Mouse (Mus musculus) heart, postnatal 14 days (tissue): Measurements from ENCODE around the gene Nrl. TPM values are rescaled to one million over a fixed set of nuclear protein-coding genes. Genes with fewer than 3 reads are reported as not detected.

Experiments used
- DNase-seq, 2 experiments: peaks; one replicate each; pipeline ENCODE4 v3.0.0; 2021 to 2022
- intact Hi-C: fragments of 180-260 bp; cut with DNase I; formaldehyde crosslinking; loops from one replicate; pipeline ENCODE4 v1.15.1; 2025
- total RNA-seq, 2 experiments: library from RNA; stranded (reverse); gene quantifications; 2 replicates each; pipeline ENCODE4 v1.2.3; 2021

The Nrl gene
- total RNA-seq, 2 experiments from 2014 or later: not detected

DNA sequence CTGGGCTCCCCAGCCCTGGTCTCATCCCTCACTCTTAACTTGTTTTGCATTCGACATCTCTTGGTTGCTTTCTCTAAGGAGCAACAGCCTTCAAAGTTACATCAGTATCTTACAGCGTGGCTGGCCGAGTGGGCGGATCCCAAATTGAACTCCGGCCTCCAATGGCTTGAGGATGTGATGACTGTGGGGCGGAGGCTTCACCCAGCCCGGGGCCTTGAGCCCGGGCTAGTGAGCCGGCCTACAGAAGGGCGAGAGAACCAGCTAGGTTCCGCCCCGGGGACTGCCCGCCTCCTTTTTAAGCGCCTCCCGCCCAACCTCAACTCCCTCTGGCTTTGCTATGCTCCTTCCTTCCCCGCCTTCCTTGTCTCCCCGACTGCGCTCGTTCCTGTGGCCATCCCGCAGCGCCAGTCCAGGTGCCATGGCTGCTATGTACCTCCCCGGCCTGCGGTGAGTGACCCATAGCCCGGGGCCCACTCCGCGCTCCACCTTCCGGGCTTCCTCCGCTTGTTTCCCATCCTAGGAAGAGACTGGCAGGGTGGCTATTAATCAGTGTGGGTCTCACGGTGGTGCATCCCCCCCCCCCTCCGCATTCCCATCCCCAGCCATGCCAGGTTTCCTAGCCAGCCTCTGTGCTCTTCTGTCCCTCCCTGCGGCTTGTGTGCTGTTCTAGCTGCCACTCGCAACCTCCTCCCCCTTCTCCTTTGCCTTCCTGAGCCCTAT, 15.4 kb upstream of the Nrl start, which contains the start of gene Pck2:
Pck2 (plus strand) TSS at position 200 of the 720 bp plus-strand sequence.
- peak; percentile 86 to 88 for DNase-seq
- intact Hi-C loops: loop anchor here (2.0 kb wide), 1 partner anchor 17 kb away; no protein-coding TSS in a partner anchor

DNA sequence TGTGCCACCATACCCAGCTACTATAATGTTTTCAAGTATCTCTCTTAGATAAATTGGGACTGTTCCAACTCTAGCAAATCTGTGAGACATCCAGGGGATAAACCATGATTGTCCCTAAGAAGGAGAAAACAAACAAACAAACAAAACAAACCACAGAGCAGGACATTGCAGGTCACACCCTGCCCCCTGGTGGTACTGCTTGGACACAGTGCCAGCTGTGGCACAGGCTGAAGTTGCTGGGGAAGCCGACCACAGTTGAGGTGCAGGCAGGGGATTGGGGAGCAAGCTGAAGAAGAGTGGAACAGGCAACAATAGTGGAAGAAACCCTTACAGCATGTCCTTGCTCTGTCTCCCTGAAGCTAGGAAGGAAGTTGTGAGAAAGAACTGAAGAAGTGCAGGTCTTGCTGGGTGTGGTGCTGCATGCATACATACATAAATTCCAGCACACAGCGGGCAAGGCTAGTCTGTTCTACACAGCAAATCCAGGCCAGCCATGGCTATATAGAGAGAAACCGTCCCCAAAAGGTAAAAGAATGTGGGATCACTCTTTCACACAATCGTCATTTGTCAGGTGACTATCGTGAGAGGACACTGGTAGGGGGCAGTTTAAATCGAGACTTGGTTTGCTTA, 11.4 kb upstream of the Nrl start:
- intact Hi-C loops: loop anchor here (1.0 to 10.0 kb wide), 3 partner anchors 40 to 421 kb away; partner anchors contain the start of gene Jph4
- peak; percentile 46 to 65 for DNase-seq

DNA sequence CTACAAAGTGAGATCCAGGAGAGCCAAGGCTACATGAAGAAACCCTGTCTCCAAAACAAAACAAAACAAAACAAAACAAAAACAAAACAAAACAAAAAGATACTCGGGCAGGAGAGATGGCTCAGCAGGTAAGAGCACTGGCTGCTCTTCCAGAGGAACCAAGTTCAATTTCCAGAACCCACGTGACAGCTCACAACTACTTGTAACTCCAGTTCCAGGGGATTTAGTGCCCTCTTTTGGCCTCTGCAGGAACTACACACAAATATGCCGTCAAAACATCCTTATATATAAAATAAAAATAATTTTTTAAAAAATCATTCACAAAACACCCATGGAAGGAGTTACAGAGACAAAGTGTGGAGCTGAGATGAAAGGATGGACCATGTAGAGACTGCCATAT, 3.2 kb upstream of the Nrl start:
- peak in 1 of 2 experiments; percentile 31 for DNase-seq
- intact Hi-C loops: loop anchor here (2.0 kb wide), 1 partner anchor 31 kb away; no protein-coding TSS in a partner anchor

DNA sequence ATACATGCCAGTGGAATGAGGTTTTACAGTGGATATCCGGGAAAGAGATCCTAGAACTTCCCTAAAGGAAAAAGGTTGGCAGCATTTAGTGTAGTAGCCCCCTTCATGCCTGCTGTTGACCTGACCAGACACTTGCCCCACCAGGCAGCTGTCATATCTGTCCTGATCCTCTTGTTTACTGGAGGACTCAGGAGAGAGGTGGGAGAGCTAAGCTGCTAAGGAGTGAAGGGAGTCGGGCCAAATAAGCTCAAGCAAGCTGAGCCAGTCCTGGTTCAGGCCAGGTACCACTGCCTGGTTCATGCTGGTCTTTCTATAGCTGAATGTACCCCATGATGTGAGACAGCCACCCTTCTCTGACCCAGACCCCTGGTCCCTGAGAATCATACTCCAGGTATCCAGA, 1.9 kb upstream of the Nrl start:
- DNase-seq: no peak
- intact Hi-C loops: no loop called here

DNA sequence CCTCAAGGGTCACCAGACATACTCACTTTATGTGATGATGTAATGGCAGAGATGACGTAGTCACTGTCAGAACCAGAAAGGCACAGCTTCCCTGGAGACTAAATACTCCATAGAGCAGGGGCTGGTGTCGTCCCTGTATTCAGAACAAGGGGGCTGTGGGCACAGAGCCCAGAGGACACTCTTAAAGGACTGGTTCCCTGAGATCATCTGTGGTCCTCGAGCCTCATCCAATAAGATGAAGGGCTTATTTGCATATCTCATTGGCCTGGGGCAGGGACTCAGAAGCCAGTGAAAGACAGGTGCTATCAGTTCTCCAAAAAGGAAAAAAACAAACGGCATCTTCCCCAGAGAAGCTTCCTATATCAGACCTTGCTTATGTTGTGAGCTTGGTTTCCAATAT, 719 bp downstream of the Nrl start:
- intact Hi-C loops: no loop called here
- DNase-seq: no peak

DNA sequence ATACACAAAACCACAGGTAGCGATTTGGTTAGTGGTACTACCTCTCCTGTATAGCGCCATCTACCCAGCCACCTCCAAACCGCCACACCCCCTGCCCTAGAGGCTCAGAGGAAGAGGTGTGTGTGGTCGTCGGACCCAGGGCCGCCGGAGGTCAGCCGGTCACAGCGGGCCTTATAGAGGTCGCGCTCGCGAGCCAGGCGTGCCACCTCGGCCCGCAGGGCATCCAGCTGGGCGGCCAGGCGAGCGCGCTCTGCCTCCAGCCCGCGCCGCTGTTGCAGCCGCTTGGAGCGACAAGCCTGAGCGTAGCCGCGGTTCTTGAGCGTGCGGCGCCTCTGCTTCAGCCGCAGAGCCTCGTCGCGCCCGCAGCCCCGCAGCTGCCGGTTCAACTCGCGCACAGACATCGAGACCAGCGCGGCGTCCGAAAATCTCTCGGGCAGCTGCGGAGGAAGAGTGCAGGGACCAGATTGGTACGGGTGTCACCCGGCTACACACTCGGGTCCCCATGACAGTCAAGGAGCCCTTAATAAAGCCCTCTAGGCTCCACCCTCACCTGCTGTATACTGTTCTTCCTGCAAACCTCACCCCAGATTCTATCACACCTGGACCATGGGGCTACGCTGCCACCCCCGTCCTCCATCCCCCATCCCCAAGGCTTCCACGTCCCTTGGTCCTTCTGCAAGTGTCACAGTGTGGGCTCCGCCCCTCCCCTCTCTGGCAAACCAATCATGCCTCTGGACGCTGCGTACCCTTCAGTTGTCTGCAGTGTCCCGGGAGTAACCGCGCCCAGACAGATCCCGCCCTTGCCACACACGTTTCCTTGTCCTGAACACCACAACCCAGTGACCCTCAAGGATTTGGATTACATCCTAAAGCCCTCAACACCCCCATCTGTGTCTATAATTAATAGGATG, 4.1 kb downstream of the Nrl start:
- intact Hi-C loops: no loop called here
- DNase-seq: peak in 1 of 2 experiments; percentile 41

DNA sequence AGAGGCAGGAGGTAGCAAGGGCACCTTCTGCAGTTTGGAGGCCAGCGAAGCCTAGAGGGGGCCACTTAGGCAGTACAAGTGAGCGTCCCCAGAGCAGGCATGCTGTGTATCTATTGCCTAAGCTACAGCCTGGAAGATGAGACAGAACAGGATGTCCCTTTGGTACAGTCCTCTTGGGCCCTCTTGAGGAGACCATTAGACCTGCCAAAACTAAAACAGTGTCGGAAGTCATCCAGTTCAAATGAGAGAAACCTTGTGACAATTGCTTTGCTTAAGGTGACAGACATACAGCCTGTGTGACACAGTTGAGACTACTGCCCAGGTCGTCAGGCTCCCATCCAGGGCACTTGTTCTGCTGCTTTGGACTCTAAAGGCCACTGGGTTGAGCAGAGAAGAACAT, 5.2 kb downstream of the Nrl start:
- intact Hi-C loops: no loop called here

DNA sequence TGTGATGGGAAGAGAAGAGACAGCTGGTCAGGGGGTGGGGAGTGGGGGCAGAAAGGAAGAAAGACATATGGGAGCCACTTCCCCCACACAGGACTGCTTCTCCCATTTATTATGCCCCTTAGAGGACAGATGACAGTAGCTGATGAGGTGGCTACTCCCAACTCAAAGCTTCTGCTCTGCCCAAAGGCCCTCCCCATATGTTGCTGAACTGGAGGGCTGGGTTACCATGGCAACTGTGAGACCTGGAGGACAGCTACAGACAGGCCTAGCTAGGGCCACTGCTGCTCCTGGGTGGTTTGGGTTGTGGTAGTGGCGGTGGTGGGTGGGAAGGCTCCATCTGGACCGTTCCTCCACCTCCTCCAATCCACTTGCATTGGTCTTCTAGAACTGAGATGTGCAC, 5.9 kb downstream of the Nrl start:
- intact Hi-C loops: no loop called here
- no peak for DNase-seq

More for the DNA sequence above, 5.2 kb downstream of the Nrl start:
- no peak for DNase-seq

DNA sequence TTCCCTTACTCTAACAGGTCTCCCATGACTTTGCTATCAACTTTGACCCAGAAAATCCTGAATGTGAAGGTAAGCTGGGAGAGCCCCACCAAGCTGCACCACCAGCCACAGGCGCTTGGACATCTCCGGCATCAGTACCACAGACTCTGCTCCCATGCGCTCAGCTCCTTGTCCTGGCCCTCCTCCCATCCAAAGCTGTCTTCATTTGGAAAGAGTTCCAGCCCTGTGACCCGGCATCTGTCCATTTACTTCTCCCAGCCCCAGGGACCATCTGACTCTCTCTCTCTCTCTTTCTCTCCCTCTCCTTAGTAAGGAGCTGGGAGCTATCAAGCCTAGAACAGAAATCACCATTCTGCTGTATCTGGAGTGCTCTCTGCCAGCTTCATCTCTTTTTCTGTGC, 8.9 kb downstream of the Nrl start:
- intact Hi-C loops: no loop called here
- no peak for DNase-seq

DNA sequence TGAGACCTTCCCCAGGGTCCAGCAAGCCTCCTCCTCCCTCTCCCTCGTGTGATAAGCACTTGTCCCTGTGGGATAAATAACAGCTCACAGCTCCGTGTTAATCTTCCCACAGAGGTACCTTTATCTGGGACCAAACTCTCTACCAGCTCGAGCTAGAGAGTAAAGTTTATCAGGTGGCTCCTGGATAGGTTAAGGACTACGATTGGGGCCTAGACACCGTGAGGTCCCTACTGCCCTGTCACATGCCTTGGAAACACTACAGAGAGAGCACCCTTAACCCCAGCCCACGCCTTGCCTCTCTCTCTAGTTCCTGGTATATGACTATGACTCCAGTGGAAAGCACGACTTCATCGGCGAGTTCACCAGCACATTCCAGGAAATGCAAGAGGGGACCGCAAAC, 10.9 kb downstream of the Nrl start:
- intact Hi-C loops: no loop called here
- no peak for DNase-seq

DNA sequence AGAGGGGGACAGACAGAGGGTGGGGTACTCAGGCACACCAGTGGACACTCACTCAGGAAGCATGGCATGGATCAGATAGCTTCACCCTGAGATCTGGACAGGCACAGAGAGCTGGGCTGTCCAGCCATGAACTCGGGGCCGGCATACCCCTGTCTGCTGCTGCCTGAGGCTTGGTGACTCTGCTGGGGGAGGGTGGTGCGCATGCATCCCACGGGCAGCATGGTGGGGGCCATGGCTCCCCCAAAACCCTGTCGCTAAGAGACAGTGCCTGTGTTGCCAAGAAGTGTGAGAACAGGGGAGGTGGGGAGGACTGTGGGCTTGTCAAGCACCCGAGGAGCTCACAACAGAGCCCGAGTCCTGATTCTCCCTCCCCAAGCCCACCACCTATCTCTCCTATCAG, 13.7 kb downstream of the Nrl start:
- intact Hi-C loops: no loop called here
- DNase-seq: no peak

DNA sequence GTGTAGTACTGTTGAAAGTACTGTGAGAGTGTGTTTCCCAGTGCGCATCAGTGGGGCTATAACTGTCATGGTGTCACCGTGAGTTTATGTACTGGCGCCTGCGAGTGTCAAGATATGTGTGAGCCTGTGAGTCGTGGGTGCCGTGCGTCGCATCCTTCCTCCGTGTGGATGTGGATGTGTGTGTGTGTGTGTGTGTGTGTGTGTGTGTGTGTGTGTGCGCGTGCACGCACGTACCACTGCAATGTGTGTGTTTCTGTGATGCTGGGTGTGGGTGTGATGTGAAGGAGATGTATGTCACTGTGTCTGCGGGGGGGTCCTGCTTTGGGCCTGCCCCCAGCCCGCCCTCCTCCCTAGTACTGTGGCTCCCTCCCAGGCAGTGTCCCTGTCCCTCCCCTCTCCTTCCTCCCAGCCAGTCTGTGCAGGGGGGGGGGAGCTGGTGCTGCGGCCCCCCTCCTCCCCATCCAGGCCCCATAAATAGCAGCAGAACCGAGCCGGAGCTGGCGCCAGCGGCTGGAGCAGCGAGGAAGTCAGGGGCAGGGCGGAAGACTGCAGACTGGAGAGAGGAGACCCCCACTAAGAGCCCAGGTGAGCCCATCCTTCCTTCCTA, 14.6 kb downstream of the Nrl start, which contains the start of gene Cpne6:
Cpne6 (plus strand) TSS at position 321 of the 607 bp plus-strand sequence.
- DNase-seq: no peak
- intact Hi-C loops: no loop called here

DNA sequence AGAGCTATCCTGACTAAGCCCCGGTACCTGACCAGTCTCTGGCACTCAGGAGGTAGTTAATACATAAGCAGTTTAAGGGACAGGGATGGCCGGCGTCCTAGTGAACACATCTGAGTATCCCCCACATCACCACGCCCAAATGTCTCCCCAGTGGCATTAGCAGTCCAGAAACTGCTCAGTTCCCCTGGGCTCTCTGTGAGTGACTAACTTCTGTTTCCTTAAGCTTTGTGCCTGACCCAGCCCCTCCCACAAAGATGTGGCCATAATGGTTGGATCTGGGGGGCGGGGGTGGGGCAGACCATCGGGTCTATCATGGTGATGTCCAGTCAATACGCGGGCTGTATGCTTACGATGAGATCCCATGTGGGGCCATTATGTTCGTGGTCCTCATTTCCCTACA, 15.2 kb downstream of the Nrl start:
- no peak for DNase-seq
- intact Hi-C loops: no loop called here

DNA sequence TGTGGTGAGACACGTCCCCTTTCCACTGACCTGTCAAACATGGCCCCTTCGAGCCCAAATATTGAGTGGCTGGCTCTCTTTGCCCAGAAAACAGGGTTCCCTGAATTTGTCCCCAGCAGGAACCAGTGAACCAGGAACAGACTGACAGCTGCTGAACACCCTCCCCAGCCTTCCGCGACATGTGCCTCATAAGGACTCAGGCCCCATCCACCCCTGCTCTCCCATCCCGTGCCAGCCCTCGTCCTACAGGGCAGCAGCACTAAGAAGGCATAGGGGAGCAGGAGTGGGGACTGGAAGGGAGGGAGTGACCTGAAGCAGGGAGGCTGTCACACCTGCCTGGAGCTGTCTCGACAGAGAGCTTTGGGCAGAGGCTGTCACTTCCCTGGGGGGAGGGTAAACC, 17.0 kb downstream of the Nrl start:
- DNase-seq: no peak
- intact Hi-C loops: no loop called here

DNA sequence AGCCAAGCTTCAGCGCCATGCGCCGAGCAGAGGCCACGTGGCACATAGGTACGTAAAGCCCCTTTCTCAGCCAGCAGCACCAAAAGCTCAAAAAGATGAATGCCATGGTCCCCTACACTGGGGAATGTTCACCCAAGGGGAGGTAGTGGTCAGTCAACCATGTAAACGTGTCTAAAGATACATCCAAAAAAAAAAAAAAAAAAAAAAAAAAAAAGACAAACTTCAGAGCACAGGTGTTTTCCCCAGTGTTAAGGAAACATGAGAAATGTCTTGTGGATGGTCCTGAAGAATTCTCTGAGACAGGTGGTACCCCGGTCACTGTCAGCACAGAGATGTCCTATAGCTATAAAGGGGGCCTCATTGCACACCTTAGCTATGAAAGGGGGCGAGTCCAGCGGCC, 19.2 kb downstream of the Nrl start:
- intact Hi-C loops: no loop called here
- DNase-seq: no peak

DNA sequence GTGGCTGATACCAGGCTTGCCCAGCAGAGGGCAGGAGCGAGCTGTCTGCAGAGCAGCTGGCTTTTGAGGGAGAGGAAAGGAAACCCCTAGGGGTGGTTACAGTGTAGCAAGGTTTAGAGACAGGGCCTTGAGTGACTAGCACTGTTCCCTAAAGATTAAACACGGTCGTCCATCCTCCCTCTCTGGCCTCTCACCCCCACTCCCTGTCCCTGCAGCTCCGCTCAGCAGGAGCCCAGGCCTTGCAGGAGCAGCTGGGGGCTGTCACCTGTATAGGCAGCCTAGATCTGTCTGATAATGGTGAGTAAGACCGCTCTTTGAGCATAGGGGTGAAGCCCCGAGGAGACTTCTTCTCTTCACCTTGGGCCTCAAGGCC, 27.3 kb downstream of the Nrl start:
- DNase-seq: peak; percentile 90 to 95
- intact Hi-C loops: loop anchor here (2.0 to 10.0 kb wide), 3 partner anchors 31 to 247 kb away; partner anchors contain the start of genes Dhrs1, Irf9 and Nop9

DNA sequence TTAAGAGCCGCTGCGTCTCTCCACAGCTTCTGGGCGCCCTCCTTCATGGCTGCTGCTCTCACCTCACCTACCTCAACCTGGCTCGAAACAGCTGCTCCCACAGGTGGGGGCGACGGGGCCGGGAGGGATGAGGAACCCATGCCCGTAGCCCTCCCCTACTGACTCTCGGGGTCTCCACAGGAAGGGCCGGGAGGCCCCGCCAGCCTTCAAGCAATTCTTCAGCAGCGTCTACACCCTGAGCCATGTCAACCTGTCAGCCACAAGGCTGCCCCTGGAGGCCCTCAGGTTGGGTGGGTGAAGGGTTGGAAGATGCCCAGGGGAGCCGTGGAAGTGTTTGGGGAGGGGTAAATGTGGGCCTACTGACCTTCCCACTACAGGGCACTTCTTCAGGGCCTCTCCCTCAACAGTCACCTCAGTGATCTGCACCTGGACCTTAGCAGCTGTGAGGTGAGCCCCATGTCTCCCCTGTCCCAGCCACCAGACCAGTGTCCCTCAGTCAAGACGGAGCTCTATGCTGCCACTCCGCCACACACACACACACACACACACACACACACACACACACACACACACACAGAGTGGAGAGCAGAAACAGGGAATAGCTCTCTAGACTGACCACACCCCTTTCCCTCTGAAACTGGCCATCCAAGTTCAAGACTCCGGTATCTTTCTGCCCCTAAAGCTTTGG, 27.9 kb downstream of the Nrl start:
- intact Hi-C loops: loop anchor here (1.0 to 10.0 kb wide), 5 partner anchors 32 to 248 kb away; partner anchors contain the start of genes Dhrs1, Irf9 and Nop9
- no peak for DNase-seq

DNA sequence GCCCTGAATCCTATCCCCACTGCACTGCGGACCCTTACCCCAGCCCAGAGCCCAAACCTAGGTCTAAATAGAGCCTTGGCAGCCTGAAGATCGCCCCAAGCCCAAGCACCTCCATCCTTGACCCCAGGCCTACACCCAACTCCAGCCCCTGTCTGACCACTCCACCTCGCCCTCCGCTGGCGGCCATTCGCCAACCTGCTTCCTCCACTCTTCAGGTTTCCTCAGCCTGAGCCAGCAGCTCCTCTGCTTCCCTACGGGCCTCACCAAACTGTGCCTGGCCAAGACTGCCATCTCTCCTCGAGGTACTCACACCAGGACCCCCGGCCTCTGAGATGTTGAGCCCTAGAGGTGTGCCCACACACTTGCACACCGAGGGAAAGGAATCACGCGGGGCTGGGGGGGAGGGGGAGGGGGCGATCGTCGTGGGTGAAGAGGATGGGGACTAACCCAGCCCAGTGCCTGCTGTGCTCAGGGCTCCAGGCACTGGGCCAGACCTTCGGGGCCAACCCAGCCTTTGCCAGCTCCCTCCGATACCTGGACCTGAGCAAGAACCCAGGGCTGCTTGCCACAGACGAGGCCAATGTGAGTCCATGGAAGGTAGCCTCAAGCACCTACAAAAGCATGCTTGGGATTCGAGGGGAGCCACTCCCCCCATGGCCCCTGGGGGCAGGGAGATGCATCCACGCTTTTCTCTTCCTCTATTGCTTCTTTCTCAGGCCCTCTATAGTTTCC, 29.1 kb downstream of the Nrl start:
- no peak for DNase-seq
- intact Hi-C loops: loop anchor here (1.0 to 10.0 kb wide), 5 partner anchors 33 to 249 kb away; partner anchors contain the start of genes Dhrs1, Irf9 and Nop9

DNA sequence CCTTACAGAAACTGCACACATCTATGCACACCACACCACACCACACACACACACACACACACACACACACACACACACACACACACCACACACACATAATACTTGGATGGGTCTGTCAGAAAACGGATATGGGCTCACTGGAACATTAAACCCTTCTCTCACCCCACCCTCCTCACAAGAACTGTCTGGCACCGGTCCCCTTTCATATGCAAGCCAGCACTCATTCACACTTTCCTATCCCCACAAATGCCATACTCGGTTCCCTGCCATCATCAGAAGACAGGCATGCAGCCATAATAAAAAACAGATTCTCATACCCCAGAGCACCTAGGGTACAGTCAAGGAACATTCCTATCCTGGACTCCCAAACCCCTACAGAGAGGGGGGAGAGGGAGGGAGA, 32.7 kb downstream of the Nrl start:
- intact Hi-C loops: loop anchor here (10.0 kb wide), 1 partner anchor 253 kb away; the partner anchor contains the start of genes Dhrs1 and Nop9
- DNase-seq: no peak
